Mouse (Mus musculus) adipocyte (in vitro differentiated cells): Measurements from ENCODE around the gene Klk14.
A peak's percentile ranks its signal among the peaks of the same experiment; 100 is the strongest.
"Not testable (repeated sequence)": the region's sequence is repeated elsewhere in the genome, so short reads cannot be mapped to it uniquely, and the experiment has no call there.

ENCODE experiments used
- DNase-seq: peaks from one replicate; pipeline ENCODE4 v3.0.0-alpha.2; 2016; ENCODE audit warnings: low spot score

Gene Klk14

DNA sequence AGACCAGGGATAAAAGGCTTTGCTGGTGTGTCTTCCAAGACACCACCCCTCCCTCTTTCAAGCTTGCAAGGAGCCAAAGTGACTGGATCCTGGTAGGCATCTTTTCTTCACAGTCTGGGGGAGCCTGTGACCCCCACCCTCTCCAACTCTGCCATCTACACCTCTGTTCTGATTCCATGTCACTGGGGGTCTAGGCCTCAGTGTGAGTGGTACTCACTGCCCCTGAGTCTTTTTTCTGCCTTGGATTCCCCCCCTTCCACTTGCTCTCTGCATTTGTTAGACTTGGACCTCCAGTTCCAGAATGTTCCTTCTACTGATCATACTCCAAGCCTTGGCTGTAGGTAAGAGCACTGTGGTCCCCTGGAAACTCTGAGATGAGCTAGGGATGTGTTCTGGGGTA is at the start of gene Klk14:
Gene Klk14, plus strand, starts transcription at position 301 of the 400 bp plus-strand sequence.
- DNase-seq = no peak

DNA sequence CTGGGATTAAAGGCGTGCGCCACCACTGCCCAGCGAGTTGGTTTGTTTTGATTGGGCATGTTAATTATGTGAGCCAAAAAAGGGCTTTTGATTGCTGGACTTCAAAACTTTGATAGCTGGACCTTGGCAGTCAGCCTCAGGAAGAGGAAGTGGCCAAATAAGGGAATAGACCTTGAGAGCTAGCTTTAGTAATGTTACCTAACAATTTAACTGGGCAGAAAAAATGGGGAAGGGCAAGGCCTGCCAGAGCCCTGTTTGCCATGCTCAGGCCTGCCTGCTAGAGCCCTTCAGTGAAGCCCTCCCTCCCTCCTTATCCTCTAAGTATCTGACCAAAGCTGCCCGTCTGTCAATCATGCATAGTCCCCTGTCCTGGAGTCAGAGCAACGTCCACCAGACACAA is 47.6 kb upstream of the Klk14 start:
- peak; percentile 6 for DNase-seq

DNA sequence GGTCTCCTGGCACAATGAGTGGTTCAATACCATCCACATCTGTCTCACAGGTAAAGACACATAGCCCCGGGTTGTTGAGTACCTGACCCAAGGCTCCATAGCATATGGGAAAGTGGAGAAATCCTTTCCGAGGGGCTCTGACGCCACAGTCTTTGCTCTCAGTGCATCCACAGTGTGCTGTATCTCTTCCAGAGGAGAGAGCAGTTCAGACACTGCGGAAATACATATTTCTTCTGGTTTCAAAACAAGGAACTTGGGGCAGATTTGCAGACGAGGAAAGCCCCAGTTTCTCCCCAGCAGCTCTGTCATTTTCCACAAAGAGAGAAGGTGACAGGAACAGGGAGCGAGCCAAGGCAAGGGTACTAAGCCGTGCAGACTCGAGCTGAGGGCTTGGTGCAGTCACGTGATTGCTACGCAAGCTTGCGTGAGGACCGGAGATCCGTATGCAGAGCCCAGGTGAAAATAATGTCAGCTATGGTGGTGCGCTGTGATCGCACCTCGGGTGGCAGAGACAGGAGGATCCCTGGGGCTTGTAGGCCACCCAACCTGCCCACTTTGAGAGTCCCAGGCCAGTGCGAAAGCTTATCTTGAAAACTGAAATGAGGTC is 47.1 kb upstream of the Klk14 start:
- DNase-seq = no peak

DNA sequence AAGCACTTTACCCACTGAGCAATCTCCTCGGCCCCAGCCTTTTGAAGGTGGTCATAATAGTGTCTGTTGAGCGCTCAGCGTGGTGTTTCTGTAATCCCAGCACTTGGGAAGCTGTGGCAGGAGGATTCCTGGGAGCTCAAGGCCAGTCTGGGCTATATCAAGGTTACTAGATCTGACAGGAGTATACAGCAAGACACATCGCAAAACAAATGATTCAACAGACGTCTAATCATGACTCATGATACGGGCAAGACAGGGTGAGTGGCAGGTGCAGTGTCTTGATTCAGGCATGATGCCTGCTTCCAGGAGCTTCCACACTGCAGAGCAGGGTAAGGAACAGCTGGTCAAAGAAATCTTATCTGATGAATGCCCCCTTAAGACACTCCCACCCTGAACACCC is 37.5 kb upstream of the Klk14 start:
- DNase-seq = no peak

DNA sequence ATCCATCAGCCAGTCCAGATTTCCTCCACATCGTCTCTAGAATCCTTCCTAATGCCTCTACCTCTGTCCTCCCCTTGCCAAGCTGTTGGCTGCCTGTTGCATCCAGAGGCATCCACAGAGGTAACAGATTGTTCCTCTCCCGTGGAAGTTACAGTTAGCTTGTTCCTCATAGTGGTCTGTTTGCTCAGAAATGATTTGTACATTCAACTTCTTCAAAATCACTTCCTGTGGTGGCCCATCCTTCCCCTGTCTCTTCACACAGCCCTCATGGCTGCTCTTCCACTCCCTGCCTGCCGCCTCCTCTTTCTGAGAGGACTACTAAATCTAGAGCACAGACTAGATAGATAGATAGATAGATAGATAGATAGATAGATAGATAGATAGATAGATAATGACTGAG is 35.7 kb upstream of the Klk14 start:
- DNase-seq = no peak

DNA sequence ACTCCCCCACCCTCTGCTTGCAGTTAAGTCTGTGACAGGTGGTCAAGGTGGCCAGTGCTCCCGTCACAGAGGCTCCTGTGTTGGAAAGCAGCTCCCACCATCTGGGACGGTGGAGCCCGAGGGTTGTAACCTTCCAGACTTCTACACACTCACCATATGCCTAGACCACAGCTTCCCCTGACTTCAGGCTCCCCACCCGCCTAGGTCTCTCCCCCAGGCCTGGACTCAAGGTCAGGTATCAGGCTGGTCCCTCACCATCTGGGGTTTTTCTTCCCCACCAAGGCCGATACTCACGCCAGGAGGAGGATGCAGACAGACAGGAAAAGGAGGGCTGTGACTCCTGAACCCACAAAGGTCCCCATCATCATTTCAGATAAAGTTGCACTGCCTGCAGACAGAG is 34.0 kb upstream of the Klk14 start:
- DNase-seq = no peak

DNA sequence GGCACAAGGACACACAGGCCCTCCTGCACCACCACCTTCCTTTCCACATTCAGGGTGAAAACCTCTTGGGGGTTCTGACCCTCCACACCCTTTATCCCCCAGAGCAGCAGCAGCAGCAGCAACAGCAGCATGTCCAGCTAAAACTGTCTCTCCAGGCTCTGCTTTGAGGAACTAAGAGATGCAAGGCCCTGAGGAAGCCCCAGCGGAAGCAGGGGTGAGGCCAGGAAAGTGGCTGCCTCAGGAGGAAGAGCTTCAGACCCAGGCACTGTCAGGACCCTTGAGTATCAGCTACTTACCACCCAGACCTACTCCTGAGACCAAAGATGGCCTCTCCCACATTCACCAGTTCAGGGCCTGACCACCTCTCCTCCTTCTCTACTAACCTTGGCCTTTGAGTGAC is 30.2 kb upstream of the Klk14 start, which contains the start of gene Siglece:
Gene Siglece, minus strand, starts transcription at position 160 of the 400 bp plus-strand sequence.
- no peak for DNase-seq

DNA sequence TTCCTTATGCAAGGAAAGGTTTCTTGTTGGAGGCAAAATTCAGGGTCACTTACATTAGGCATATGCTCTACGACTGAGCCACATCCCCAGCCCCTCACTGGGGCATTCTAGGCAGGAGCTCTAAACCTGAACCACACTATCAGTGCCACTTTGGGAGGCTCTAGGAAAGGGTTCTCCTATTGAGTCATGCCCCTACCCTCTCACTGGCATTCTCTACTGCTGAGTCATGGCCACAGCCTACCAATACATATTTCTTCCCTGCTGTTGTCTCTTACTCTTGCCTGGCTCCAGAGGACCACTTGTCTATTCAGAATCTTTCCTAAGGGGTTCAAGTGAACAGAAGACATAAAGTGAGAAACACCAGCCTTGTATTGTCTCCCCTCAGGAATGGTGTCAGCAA is 27.4 kb upstream of the Klk14 start:
- DNase-seq = no peak

DNA sequence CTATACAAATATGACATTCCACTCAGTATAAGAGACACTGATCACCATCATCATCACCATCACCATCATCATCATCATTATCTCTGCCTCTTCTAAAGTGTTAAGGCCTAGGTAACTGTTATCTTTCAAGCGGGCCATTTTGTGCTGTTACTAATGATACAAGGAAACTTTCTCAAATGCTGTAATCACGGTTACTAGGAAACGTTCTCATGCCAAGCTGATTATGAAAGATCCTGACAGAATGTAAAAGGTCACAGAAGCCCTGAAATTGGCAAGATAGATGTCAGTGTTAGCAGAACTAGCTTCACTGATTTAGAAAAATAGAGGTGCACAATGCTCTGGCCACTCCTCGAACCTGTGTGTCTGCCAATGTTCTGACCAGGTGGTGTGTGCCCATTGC is 23.0 kb upstream of the Klk14 start:
- DNase-seq = peak; percentile 63

DNA sequence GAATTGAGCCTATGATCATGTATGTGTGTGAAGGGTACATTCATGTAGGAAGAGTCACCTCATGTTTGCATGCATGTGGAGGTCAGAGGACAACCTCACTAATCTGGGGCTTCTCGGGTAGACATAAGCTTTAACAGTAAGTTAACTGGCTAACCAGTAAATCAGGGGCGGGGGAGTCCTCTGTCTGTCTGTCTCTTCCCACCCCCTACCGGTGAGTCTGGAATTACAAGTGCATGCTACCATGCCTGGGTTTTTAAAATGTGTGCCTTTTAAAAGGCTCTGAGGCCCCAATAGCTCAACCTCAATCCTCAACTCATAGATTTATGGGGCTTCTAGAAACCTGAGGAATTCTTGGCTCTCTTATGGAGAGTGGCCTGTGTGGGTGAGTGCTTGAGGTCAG is 21.6 kb upstream of the Klk14 start:
- DNase-seq = peak; percentile 37

DNA sequence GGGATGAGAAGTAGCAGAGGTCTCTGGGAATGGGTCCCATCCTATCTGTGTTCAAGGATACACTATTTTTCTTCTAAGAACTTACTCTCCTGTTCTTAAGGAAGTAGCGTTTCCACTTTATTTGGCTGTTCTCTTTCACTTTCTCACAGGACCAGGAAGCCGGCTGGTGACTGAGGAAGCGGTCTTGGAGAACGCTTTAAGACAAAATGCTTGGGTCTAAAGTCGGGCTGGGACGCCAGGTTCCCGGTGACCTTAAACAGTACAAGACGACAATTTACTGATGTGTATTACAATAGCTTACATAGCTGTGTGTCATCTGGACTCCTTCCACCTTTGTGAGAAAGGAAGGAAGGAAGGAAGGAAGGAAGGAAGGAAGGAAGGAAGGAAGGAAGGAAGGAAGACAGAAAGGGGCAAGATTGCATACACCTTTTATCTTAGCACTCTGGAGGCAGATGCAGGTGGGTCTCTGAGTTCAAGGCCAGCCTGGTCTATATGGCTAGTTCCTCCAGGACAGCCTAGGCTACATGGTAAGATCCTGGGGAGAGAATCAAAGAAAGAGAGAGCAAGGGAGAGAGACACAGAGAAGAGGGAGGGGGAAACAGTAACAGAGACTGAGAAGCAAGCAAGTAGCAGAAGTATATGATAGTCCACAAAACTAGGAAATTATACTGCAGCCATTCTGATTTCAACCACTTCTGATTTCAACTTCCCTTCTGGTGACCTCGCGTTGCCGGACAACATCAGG is 19.0 kb upstream of the Klk14 start:
- DNase-seq = no peak

DNA sequence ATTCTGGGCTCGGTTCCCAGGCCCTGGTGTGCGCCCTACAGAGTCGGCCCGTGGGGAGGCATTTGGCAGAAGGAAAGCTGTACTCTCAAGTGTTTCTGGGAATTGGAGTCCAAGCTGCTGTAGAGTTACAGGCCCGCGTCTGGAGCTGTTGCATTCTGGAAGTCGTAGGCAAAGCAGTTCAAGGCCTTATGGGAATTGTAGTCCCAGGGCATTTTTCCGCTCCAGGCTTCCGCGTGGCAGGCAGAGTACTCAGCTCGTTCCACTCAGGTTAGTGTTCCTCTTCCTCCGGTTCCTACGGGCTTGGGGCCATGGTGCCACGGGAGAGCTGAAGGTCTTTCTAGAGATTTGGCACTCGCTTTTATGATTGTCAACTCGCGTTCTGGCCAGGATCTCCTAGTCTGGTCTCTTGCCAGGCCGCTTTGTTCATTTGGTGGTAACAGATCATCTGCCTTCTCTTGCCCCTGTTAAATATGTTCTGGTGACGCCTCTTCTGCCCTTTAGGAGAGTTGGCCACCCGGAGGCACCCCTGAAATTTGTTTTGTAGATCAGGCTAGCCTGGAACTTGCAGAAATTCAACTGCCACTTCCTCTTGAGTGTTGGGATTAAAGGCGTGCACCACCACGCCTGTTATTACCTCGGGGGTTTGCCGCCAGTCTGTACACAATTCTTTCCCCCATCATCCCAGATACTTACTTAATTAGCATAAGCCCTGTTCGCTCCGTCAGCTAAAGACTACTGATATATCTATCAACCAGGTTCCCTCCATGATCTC is 18.2 kb upstream of the Klk14 start, which contains the start of gene Ctu1:
Gene Ctu1, plus strand, starts transcription at position 208 of the 772 bp plus-strand sequence.
- DNase-seq = peak; percentile 98

DNA sequence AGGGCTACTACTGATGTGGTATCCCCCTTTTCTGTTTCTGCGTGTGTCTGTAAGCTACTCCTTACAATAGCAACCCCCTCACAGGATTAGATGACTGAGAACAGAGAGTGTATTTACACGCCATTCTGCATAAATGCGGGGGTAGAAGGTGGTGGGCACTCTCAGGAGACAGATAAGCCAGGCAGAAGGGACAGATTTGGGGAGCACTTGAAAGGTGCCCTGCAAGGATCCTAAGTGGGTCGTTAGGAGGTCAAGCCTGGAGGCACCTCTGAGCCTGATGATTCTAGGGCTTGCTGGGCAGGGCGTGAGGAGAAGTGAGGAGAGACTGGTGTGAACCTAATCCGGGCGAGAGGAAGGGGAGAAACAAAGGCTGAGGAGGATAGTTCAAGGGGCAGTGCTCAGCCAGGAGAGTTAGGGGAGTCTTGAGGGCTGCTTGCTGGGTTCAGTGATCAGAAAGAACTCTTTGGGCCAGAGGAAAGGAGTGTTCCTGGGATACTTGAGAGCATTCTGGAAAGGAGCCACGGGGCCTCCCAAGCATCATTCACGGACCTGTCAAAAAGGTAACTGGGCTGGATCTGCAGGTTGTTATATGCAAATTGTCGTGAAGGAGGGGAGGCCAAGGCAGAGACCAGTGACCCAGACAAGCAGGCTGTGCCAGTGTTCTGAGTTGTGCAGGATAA is 17.5 kb upstream of the Klk14 start:
- no peak for DNase-seq

DNA sequence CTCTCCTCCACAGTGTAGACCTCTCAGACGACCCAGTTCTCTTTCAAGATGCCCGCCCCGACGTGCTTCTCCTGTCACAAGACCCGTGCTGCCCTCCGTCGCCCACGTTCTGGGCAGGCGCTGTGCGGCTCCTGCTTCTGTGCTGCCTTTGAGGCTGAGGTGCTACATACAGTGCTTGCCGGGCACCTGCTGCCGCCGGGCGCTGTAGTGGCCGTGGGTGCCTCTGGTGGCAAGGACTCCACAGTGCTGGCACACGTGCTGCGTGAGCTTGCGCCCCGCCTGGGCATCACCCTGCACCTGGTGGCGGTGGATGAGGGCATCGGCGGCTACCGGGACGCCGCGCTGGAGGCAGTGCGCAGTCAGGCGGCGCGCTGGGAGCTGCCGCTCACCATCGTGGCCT is 15.1 kb upstream of the Klk14 start:
- DNase-seq = no peak

DNA sequence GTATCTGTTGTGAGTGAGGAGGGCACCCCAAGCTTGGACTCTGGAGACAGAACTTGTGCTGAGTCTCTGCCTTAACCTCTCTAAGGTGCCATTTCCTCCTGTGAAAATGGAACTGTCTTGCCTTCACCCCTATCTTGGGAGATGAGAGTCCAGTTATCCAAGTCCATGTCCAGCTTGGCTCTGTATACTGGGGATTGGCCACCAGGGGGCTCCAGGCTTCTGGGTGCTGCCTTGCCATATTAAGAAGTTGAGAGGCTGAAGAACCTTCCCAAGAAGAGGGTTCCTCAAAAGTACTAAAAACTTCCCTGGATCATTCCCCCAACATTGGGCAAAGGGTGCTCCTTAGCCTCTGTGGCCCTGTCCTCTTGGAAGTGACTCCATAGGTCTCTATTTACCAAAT is 11.7 kb upstream of the Klk14 start:
- peak; percentile 63 for DNase-seq

DNA sequence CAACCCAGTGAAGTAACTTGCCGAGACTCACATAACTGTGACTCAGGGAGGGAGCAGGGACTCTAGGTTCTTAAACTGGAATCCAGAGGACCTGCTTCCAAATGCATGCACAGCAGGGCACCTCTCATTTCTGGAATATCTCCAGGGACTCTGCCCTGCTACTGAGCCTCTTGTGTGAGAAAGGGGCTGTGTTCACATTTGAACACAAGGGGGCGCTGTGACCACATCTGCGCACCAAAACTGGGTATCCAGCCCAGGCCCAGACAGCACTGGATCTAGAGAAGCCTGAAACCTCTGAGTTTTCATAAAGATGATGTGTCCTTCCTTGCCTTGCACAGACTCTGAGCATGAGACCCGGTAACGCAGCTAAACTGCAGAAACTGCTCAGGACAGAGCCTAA is 9.3 kb upstream of the Klk14 start:
- peak; percentile 71 for DNase-seq

DNA sequence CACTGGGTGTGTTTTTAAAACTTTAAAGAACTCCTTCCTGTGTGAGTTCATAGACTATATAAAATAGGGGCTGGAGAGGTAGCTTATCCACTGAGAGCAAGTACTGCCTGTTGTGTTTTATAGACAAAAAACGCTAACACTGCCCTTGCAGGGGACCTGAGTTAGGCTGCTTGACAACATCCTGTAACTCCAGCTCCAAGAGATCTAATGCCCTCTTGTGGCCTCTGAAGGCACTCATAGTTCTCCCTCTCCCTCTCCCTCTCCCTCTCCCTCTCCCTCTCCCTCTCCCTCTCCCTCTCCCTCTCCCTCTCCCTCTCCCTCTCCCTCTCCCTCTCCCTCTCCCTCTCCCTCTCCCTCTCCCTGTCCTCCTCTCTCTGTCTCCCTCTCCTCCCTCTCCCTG is 7.7 kb upstream of the Klk14 start:
- DNase-seq = not testable (repeated sequence)

DNA sequence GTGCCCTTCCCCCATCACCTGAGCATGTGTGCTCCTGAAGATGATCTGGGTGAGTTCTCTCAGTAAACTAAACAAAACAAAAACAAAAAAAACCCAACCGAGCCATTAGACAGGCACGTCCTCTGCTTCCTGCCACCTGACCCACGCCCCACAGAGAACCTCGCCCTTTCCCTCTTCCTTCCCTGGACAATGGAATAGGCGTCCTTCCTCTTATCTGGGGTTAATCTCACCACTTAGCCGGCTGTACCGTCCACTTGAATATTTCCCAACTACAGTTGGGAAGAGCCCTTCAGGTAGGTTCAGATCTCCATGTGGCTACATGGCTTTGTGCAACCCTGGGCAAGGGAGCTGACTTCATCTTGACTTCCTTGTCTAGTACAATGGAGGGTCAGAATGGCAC is 5.1 kb upstream of the Klk14 start:
- no peak for DNase-seq

DNA sequence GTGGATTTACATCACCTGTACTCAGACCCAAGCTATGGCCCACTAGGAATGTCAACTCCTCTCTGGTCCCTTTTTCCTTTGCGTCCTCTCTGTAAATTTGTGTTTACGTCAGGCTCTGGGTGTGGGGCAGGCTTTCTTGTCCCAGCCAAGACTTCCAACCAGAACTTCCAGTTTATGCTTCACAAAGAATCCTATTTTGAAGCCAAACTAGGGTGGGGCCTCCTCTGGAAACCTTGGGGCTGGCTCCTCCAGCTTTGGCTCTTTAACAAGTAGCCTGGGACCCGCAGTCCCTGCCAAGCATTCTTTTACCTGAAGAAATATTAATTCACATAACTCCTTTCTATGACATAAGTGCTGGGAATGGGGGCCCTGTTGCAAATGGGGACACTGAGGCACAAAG is 19.8 kb downstream of the Klk14 start:
- DNase-seq = no peak

DNA sequence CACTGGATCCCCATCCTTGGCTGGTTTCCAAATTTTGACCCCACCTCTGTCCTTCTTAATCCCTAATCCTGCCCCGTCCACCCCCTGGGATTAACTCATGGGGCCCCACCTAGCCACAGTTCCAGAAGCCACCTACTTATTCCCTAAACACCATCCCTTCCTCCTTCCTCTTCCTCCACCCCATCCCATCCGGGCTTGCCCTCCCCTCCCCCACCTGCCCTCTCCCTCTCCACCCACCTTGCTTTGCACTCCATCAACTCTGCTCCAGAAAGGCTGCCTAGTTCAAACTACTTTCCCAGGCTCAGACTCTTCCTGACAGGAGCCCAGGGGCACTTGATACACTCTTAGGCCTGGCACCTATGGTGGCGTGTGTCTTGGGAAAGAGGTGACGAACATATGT is 22.0 kb downstream of the Klk14 start, which contains the start of gene Klk13:
Gene Klk13, plus strand, starts transcription at position 301 of the 400 bp plus-strand sequence.
- DNase-seq = no peak

DNA sequence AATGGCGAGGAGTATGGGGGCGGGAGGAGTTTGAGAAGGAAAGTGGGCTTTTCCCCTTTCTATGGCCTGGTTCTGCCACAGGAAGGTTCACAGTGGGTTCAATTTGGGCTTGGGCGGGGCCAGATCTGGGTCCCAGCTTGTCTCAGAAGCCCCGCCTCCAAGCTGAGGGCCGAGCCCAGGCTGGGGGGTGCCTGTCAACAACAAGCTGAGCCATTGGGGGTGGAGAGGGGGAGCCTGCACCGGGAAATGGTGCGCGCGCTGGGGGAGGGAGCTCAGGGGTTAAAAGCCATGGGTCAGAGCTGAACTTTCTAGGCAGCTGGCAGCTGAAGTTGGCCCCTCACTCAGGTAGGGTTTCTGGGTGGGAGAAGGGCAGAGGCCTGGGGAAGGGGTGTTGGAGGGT is 22.7 kb downstream of the Klk14 start:
- no peak for DNase-seq

DNA sequence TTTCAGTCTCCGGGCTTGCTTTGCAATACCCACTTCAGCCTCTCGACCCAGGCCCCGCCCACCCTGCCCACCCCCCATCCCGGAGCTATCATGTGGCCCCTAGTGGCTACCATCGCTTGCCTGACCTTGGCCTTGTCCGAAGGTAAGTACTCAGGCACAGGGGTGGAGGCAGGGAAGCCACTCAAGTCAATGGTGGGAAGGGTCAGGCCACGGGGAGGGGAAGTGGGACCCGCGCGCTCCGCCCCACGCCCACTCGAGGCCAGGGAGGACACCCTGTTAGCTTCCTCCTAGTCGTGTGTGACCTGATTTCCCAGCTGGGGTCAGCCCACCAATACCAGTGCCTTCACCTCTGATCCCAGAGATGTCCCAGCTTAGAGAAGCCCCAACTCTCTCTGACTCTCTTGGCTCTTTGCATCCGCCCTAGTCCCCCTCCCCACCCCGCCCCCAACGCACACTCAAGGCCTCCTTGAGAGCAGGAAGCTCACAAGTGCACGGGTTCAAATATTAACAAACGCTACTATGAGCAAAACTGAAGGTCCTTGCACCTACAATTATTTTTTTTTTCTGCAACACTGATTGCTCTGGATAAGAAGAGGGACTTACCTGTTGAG is 23.6 kb downstream of the Klk14 start:
- no peak for DNase-seq
